Mouse (Mus musculus) bone marrow macrophage, adult 2 months (primary cell): ENCODE measurements around the gene Tnfrsf18.

Experiments
- CTCF ChIP-seq: IDR thresholded peaks from 2 replicates; pipeline ENCODE4 v1.5.1; 2012; ENCODE audit warnings: low read depth, mild to moderate bottlenecking, low read length, moderate library complexity
- POLR2A ChIP-seq: IDR thresholded peaks from 2 replicates; pipeline ENCODE4 v1.6.1; 2012; ENCODE audit warnings: mild to moderate bottlenecking, low read depth, low read length, borderline replicate concordance

GRCm38 (mm10) chr4:156070716-156071115 lies 44.8 kb downstream of the Tnfrsf18 start:
- no peak for TF ChIP-seq CTCF
- TF ChIP-seq POLR2A: no peak
